Mouse (Mus musculus) stomach, postnatal 0 days (tissue): Measurements from ENCODE around the gene Amn. TPM values are rescaled to one million over a fixed set of nuclear protein-coding genes. Genes with fewer than 3 reads are reported as not detected.
A peak's percentile ranks its signal among the peaks of the same experiment; 100 is the strongest.

ENCODE experiments used
- ATAC-seq: fragments of 200-750 bp; cut with Nextera tagmentation; 2 replicates; pipeline ENCODE4 v1.8.0; 2017; ENCODE audit not compliant: low FRiP score, low TSS enrichment
- DNase-seq: peaks from one replicate; pipeline ENCODE4 v3.0.0-alpha.2; 2016; ENCODE audit warnings: low spot score
- H3K27ac ChIP-seq: fragments of 300-500 bp; sonication (generic); replicated peaks from 2 replicates; pipeline ENCODE4 v1.5.1; 2014; ENCODE audit warnings: mild to moderate bottlenecking, control low read depth
- H3K27me3 ChIP-seq: fragments of 300-500 bp; sonication (generic); 2 replicates; pipeline ENCODE4 v1.6.1; 2014; ENCODE audit warnings: low read length; ENCODE audit not compliant: control insufficient read depth, insufficient read depth
- H3K36me3 ChIP-seq: fragments of 300-500 bp; sonication (generic); 2 replicates; pipeline ENCODE4 v1.6.1; 2014; ENCODE audit warnings: low read length, mixed read lengths; ENCODE audit not compliant: control insufficient read depth, insufficient read depth
- H3K4me1 ChIP-seq: fragments of 300-500 bp; sonication (generic); replicated peaks from 2 replicates; pipeline ENCODE4 v1.6.1; 2014; ENCODE audit warnings: antibody characterized with exemption; ENCODE audit not compliant: control insufficient read depth, insufficient read depth
- H3K4me2 ChIP-seq: fragments of 300-500 bp; sonication (generic); replicated peaks from 2 replicates; pipeline ENCODE4 v1.6.1; 2014; ENCODE audit warnings: low read depth, mild to moderate bottlenecking, control low read depth, moderate library complexity
- H3K4me3 ChIP-seq: fragments of 300-500 bp; sonication (generic); 2 replicates; pipeline ENCODE4 v1.5.1; 2014; ENCODE audit warnings: low read depth, low read length, control low read depth
- H3K9ac ChIP-seq: fragments of 300-500 bp; sonication (generic); 2 replicates; pipeline ENCODE4 v1.6.1; 2014; ENCODE audit warnings: mild to moderate bottlenecking, low read length, control low read depth, mixed read lengths
- H3K9me3 ChIP-seq: fragments of 300-500 bp; sonication (generic); 2 replicates; pipeline ENCODE4 v1.6.1; 2016; ENCODE audit warnings: low read length; ENCODE audit not compliant: control insufficient read depth
- CTCF ChIP-seq: IDR thresholded peaks from 2 replicates; pipeline ENCODE4 v1.5.1; 2016; ENCODE audit warnings: antibody characterized with exemption, low read depth, mild to moderate bottlenecking, moderate library complexity
- EP300 ChIP-seq: optimal IDR thresholded peaks from 2 replicates; pipeline ENCODE3; 2016; ENCODE audit warnings: antibody characterized with exemption
- WGBS: fragments of 180-500 bp; shearing (Covaris S2); extraction: QIAGEN DNeasy Blood & Tissue Kit; methylation state at CpG from one replicate; pipeline ENCODE4 v1.1.7; 2014; 5-methylcytosine and 5-hydroxymethylcytosine counted together
- polyA plus RNA-seq: library from polyadenylated mRNA; unstranded; fragments of >200 nt; fragmentation: Nextera tagmentation; extraction: Ambion mirVana; gene quantifications from 2 replicates; pipeline ENCODE4 v1.2.1, GENCODE M21; 2015

Amn gene
- polyA plus RNA-seq, 1 experiment from 2014 or later, result 0.22 TPM

GRCm38 (mm10) chr12:111241916-111242315 is 29.0 kb upstream of the Amn start:
- 98% methylated on average over 6 of the region's 6 CpGs for WGBS
- Histone ChIP-seq H3K4me3 (no peak overlapping the region), H3K27me3 (no peaks in the 10 kb centered on the region), H3K36me3 (0 out of 2 replicates have a peak, but pooled peaks cover 2% of the 10 kb centered on the region), H3K9me3 (no peaks in the 10 kb centered on the region), H3K4me2 (no peak overlapping the region), H3K27ac (no peak overlapping the region), H3K4me1 (no peaks in the 10 kb centered on the region), H3K9ac (no peak overlapping the region)
- ATAC-seq (no peak), DNase-seq (no peak)
- TF ChIP-seq CTCF (no peak), EP300 (no peak)

GRCm38 (mm10) chr12:111242346-111242745 is 28.5 kb upstream of the Amn start:
- Histone ChIP-seq H3K4me3 (no peak overlapping the region), H3K36me3 (0 out of 2 replicates have a peak, but pooled peaks cover 2% of the 10 kb centered on the region), H3K4me2 (no peak overlapping the region), H3K27me3 (no peaks in the 10 kb centered on the region), H3K9me3 (no peaks in the 10 kb centered on the region), H3K4me1 (no peaks in the 10 kb centered on the region), H3K9ac (no peak overlapping the region), H3K27ac (no peak overlapping the region)
- TF ChIP-seq CTCF (no peak), EP300 (no peak)
- ATAC-seq, result no peak
- no peak for DNase-seq
- 94% methylated on average over 5 of the region's 5 CpGs for WGBS

GRCm38 (mm10) chr12:111243733-111244132 is 27.2 kb upstream of the Amn start:
- no peak overlapping the region for H3K4me3 ChIP-seq
- 83% methylated on average over 12 of the region's 12 CpGs for WGBS
- no peak overlapping the region for H3K9ac ChIP-seq
- no peak overlapping the region for H3K27ac ChIP-seq
- H3K9me3 ChIP-seq, result no peaks in the 10 kb centered on the region
- H3K4me1 ChIP-seq, result no peaks in the 10 kb centered on the region
- ATAC-seq, result no peak
- TF ChIP-seq EP300 (no peak), CTCF (no peak)
- no peak for DNase-seq
- no peak overlapping the region for H3K4me2 ChIP-seq
- peaks cover 6% of the 10 kb centered on the region; the same call in 1 of the 2 replicates for H3K36me3 ChIP-seq
- H3K27me3 ChIP-seq, result no peaks in the 10 kb centered on the region

GRCm38 (mm10) chr12:111245070-111245469 is 25.8 kb upstream of the Amn start:
- Histone ChIP-seq H3K36me3 (peaks cover 6% of the 10 kb centered on the region; the same call in 1 of the 2 replicates), H3K9me3 (no peaks in the 10 kb centered on the region), H3K4me2 (no peak overlapping the region), H3K4me3 (no peak overlapping the region), H3K9ac (no peak overlapping the region), H3K27ac (no peak overlapping the region), H3K27me3 (no peaks in the 10 kb centered on the region), H3K4me1 (no peaks in the 10 kb centered on the region)
- ATAC-seq (no peak), DNase-seq (no peak)
- TF ChIP-seq CTCF (no peak), EP300 (no peak)
- WGBS, result 82% methylated on average over 6 of the region's 6 CpGs

- peaks cover 6% of the 10 kb centered on the region; the same call in 1 of the 2 replicates for H3K36me3 ChIP-seq
- H3K27ac ChIP-seq, result no peak overlapping the region
- DNase-seq, result no peak
- no peaks in the 10 kb centered on the region for H3K4me1 ChIP-seq
- H3K9ac ChIP-seq, result no peak overlapping the region
- TF ChIP-seq EP300 (no peak), CTCF (no peak)
- ATAC-seq, result no peak
- H3K4me2 ChIP-seq, result no peak overlapping the region
- no peaks in the 10 kb centered on the region for H3K9me3 ChIP-seq
- H3K4me3 ChIP-seq, result no peak overlapping the region
- no peaks in the 10 kb centered on the region for H3K27me3 ChIP-seq
- WGBS, result 91% methylated on average over 9 of the region's 9 CpGs
Observed at GRCm38 (mm10) chr12:111246808-111247464, 24.0 kb upstream of the Amn start.

- Histone ChIP-seq H3K9ac (no peak overlapping the region), H3K27me3 (no peaks in the 10 kb centered on the region), H3K27ac (no peak overlapping the region), H3K9me3 (no peaks in the 10 kb centered on the region), H3K4me2 (no peak overlapping the region), H3K36me3 (peaks cover 7% of the 10 kb centered on the region; the same call in 1 of the 2 replicates), H3K4me3 (no peak overlapping the region), H3K4me1 (no peaks in the 10 kb centered on the region)
- ATAC-seq (no peak), DNase-seq (no peak)
- TF ChIP-seq EP300 (no peak), CTCF (peak; percentile 47)
- 63% methylated on average over 3 of the region's 3 CpGs for WGBS
Observed at GRCm38 (mm10) chr12:111249095-111249494, 21.8 kb upstream of the Amn start.
